9 mouse cellular contexts compared by ENCODE assay signal in the genomic region with DNA sequence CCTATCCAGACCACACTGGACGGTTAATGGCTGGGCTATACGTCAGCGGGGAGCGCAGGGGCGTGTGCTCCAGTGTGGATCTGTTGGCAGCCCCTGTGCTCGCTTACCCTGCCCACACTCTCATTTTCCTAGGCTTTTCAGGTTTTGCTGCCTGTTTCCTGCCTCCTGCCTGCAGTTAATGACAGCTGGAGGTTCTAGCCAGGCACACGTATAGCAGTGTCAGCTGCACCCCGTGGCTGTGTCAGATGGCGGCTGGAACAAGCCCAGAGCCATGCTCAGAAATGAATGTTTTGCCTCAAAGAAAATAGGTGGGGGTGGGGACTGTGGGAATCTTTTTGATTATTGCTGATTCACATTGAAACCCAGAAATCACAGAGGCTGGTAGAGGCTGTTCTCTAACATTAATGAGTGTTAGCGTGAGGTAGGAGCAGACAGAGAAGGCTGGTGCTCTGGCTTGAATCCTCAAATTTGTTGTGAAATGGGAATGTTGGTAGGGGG.
A peak's percentile ranks its signal among the peaks of the same experiment; 100 is the strongest.
DNase-seq lines count a peak whose midpoint lies in the region; ATAC-seq and TF ChIP-seq lines count a peak whose summit lies in the region.
"Had no signal": no experiment of that assay in that cellular context is flagged by ENCODE, and none has a peak within 500 bp of the region (broad histone marks: within the 10 kb centered on the region; RNA-seq: fewer than 3 reads in every experiment).

No protein-coding gene starts in this region.

- H3K27ac ChIP-seq in midbrain, embryonic 13.5 days, result peak overlapping the region; percentile 72
- no peak overlapping the region for H3K27ac ChIP-seq in midbrain, embryonic 11.5 days (ENCODE audit: low read depth, low read length)
- H3K27ac ChIP-seq in hindbrain, postnatal 0 days, result peak overlapping the region; percentile 76
- peak overlapping the region; percentile 73 for H3K27ac ChIP-seq in neural tube, embryonic 13.5 days (replicated peaks)

- intact Hi-C loops in left cerebral cortex, postnatal 36 days (cut with DNase I), result no loop called here

- H3K4me1 ChIP-seq in midbrain, embryonic 13.5 days (replicated peaks), result peaks cover 11% of the 10 kb centered on the region
- H3K4me1 ChIP-seq in midbrain, embryonic 11.5 days (ENCODE audit: control insufficient read depth, insufficient read depth, low read length), result no peaks in the 10 kb centered on the region
- peaks cover 16% of the 10 kb centered on the region for H3K4me1 ChIP-seq in hindbrain, postnatal 0 days (ENCODE audit: insufficient read depth, low read length)
- peaks cover 20% of the 10 kb centered on the region for H3K4me1 ChIP-seq in neural tube, embryonic 13.5 days (replicated peaks)

- no peak for DNase-seq in midbrain, embryonic 11.5 days (ENCODE audit: low spot score, missing footprints)
- DNase-seq in cerebellum, postnatal 25 days, result peak; percentile 91 to 92
- peak; percentile 86 for DNase-seq in hindbrain, postnatal 0 days (ENCODE audit: low spot score)
- no peak for DNase-seq in left cerebral cortex, postnatal 36 days (ENCODE audit: low spot score in 2 of 2)
- no peak for DNase-seq in embryo, embryonic 11 days

- TF ChIP-seq CTCF in hindbrain, postnatal 0 days (IDR thresholded peaks at IDR 0.05; ENCODE audit: low read depth), result no peak

- ATAC-seq in midbrain, embryonic 13.5 days, result peak; percentile 87
- no peak for ATAC-seq in midbrain, embryonic 11.5 days (ENCODE audit: low FRiP score)
- ATAC-seq in hindbrain, postnatal 0 days, result peak; percentile 89
- ATAC-seq in neural tube, embryonic 13.5 days (ENCODE audit: low read depth), result peak; percentile 75
- ATAC-seq in monocyte, adult 5-6 weeks (replicated peaks; ENCODE audit: insufficient number of reproducible peaks, low FRiP score, low TSS enrichment, poor library complexity, severe bottlenecking), result no peak

- no peak overlapping the region for H3K4me3 ChIP-seq in midbrain, embryonic 13.5 days (replicated peaks)
- H3K4me3 ChIP-seq in midbrain, embryonic 11.5 days (ENCODE audit: low read depth, low read length), result no peak overlapping the region
- H3K4me3 ChIP-seq in hindbrain, postnatal 0 days (ENCODE audit: low read length), result no peak overlapping the region
- no peak overlapping the region for H3K4me3 ChIP-seq in neural tube, embryonic 13.5 days

- H3K36me3 ChIP-seq in midbrain, embryonic 13.5 days, result no peaks in the 10 kb centered on the region
- H3K36me3 ChIP-seq in midbrain, embryonic 11.5 days (ENCODE audit: control insufficient read depth, insufficient read depth, low read length), result no peaks in the 10 kb centered on the region
- H3K36me3 ChIP-seq in hindbrain, postnatal 0 days (ENCODE audit: insufficient read depth, low read length), result no peaks in the 10 kb centered on the region
- no peaks in the 10 kb centered on the region for H3K36me3 ChIP-seq in neural tube, embryonic 13.5 days

- no peaks in the 10 kb centered on the region for H3K27me3 ChIP-seq in midbrain, embryonic 13.5 days
- H3K27me3 ChIP-seq in midbrain, embryonic 11.5 days (ENCODE audit: control insufficient read depth, insufficient read depth, low read length), result no peaks in the 10 kb centered on the region
- H3K27me3 ChIP-seq in hindbrain, postnatal 0 days (ENCODE audit: insufficient read depth, low read length), result no peaks in the 10 kb centered on the region
- H3K27me3 ChIP-seq in neural tube, embryonic 13.5 days, result no peaks in the 10 kb centered on the region

- no peak overlapping the region for H3K9ac ChIP-seq in midbrain, embryonic 13.5 days (replicated peaks)
- H3K9ac ChIP-seq in midbrain, embryonic 11.5 days (ENCODE audit: low read length), result no peak overlapping the region
- no peak overlapping the region for H3K9ac ChIP-seq in hindbrain, postnatal 0 days (replicated peaks; ENCODE audit: low read length)
- no peak overlapping the region for H3K9ac ChIP-seq in neural tube, embryonic 13.5 days

- 64% methylated on average over 10 of the region's 10 CpGs for WGBS in midbrain, embryonic 13.5 days
- WGBS in midbrain, embryonic 11.5 days, result 79% methylated on average over 10 of the region's 10 CpGs
- WGBS in hindbrain, postnatal 0 days, result 29% methylated on average over 10 of the region's 10 CpGs
- 47% methylated on average over 10 of the region's 10 CpGs for WGBS in neural tube, embryonic 13.5 days

- no peaks in the 10 kb centered on the region for H3K9me3 ChIP-seq in midbrain, embryonic 13.5 days
- no peaks in the 10 kb centered on the region for H3K9me3 ChIP-seq in midbrain, embryonic 11.5 days (ENCODE audit: control insufficient read depth, low read length)
- H3K9me3 ChIP-seq in hindbrain, postnatal 0 days (ENCODE audit: low read length), result no peaks in the 10 kb centered on the region
- no peaks in the 10 kb centered on the region for H3K9me3 ChIP-seq in neural tube, embryonic 13.5 days

- no peak overlapping the region for H3K4me2 ChIP-seq in midbrain, embryonic 13.5 days (replicated peaks)
- no peak overlapping the region for H3K4me2 ChIP-seq in midbrain, embryonic 11.5 days
- peak overlapping the region; percentile 21; the same call in 1 of the 2 replicates for H3K4me2 ChIP-seq in hindbrain, postnatal 0 days (ENCODE audit: low read depth, low read length)
- H3K4me2 ChIP-seq in neural tube, embryonic 13.5 days, result 0 out of 2 replicates have a peak overlapping the region, but pooled peaks have one; percentile 1
- H3K4me2 ChIP-seq: liver, embryonic 11.5 days had no signal

Comparison
In these comparisons a context has a peak if more than half of its experiments do, and no peak if none do; other contexts are left out.
1. ATAC-seq: peak in midbrain, embryonic 13.5 days (single experiment), hindbrain, postnatal 0 days (single experiment) and neural tube, embryonic 13.5 days (single experiment); none in midbrain, embryonic 11.5 days (single experiment) and monocyte, adult 5-6 weeks (single experiment).
2. H3K4me2 ChIP-seq: peak in hindbrain, postnatal 0 days (single experiment) and neural tube, embryonic 13.5 days (single experiment); none in midbrain, embryonic 13.5 days (single experiment) and midbrain, embryonic 11.5 days (single experiment).
3. DNase-seq: peak in cerebellum, postnatal 25 days (2 of 2) and hindbrain, postnatal 0 days (single experiment); none in midbrain, embryonic 11.5 days (single experiment), left cerebral cortex, postnatal 36 days (0 of 2) and embryo, embryonic 11 days (single experiment).